Mouse (Mus musculus) kidney, adult 2 months (tissue): ENCODE measurements at regions not wholly inside any gene's neighbourhood (a gene's known extent, or its start where the extent isn't known, plus 50 kb on each side); places are given as distances from the start of the nearest gene placed in this dataset.

Experiments used
- CTCF ChIP-seq: fragments of 200-500 bp; conservative IDR thresholded peaks from 2 replicates; pipeline ENCODE4 v1.5.1; 2011; ENCODE audit warnings: low read depth, mild to moderate bottlenecking, control low read depth, low read length, moderate library complexity, mixed read lengths; ENCODE audit not compliant: insufficient read depth, insufficient read length
- POLR2A ChIP-seq: fragments of 200-500 bp; IDR thresholded peaks from one replicate; pipeline ENCODE4 v1.6.1; 2011; ENCODE audit warnings: low read depth, low read length, control low read depth

DNA sequence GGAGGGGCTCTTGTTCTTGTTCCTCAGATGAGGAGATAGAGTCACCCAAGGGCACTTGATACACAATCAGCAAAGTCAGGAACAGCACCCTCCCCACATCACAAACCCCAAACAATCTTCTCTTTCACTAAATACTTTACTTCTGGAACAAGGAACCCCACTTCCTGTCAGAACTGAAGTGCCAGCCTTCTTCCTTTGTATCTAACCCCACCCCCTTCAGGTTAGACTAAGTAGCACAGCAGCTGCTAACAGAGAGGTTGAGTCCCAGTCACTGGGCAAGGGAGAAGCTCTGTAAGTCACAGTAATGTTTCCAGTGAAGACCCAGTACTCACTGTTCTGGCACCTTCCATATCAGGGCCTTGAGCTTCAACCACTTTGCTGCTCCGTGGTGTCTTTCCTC lies 131.9 kb downstream of the Cct6b start:
- TF ChIP-seq CTCF (no peak), POLR2A (no peak)
